Mouse (Mus musculus): ENCODE data around the gene Fbxl17. TPM values are rescaled to one million over a fixed set of nuclear protein-coding genes. Genes with fewer than 3 reads are reported as not detected.

The Fbxl17 gene
- polyA plus RNA-seq, 1 experiment from 2014 or later: 8.9 TPM

DNA sequence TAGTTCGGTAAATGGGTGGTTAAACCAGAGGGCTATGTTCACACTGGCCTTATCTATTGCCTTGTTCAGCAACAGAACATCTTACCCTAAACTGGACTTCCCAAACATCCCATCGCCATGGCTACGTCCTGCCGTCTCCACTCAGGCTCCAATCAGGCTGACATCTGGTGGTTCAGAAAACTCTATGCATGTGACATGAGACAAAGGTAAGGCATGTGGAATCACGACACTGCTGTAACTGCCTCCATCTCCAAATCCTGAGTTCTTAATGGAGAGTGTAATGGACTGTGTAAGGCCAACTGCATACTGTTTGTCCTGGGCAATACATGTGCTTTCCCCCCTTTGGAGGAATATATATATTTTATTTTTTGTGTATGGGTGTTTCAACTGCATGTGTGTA, 382.7 kb downstream of the Fbxl17 start:
- no peak overlapping the region for H3K9ac ChIP-seq (ENCODE audit: low read length)
- no peak overlapping the region for H3K4me2 ChIP-seq (ENCODE audit: low read length)
- ATAC-seq (no peak), DNase-seq (ENCODE audit: low spot score) (no peak)
- peaks cover 11% of the 10 kb centered on the region for H3K4me1 ChIP-seq (ENCODE audit: control insufficient read depth, insufficient read depth, low read length)
- no peak overlapping the region for H3K4me3 ChIP-seq (ENCODE audit: low read depth, low read length)
- no peaks in the 10 kb centered on the region for H3K9me3 ChIP-seq (replicated peaks; ENCODE audit: control insufficient read depth, low read length)
- no peaks in the 10 kb centered on the region for H3K27me3 ChIP-seq (replicated peaks; ENCODE audit: control insufficient read depth, insufficient read depth, low read length)
- WGBS: 72% methylated on average over 5 of the region's 5 CpGs
- no peak overlapping the region for H3K27ac ChIP-seq (ENCODE audit: low read depth, low read length)
- no peaks in the 10 kb centered on the region for H3K36me3 ChIP-seq (ENCODE audit: control insufficient read depth, insufficient read depth, low read length)

DNA sequence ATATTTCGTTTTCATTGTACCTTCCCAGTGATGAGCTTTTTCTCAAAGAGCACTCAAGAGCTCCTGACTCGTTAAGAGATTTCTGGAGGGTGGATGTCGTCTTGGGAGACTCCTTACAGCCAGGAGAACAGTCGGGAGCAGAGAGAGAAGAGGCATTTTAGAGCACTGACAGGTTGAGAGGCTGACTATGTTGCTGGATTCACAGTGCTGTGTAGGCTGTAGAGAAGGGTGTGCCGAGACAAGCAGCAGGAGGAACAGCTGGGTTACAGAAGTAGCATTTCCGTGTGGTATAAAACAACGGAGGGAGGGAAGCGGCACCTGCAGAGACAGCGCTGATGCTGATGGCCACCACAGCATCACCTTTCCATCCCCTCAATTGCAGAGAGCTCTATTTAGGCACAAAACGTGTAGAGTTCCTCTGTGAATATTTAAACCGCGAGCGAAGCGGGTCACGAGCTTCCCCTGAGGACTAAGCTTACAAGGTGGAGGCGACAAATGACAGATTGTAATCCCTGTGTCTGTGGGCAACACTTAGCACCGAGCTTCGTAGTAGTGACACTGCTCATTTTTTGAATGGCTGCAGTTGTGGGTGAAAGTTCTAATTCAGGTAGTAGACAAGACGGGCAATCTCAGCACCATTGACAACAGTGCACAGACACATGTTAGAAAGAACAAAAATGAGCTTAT, 385.3 kb downstream of the Fbxl17 start:
- Histone ChIP-seq H3K4me2 (ENCODE audit: low read length) (no peak overlapping the region), H3K9me3 (replicated peaks; ENCODE audit: control insufficient read depth, low read length) (no peaks in the 10 kb centered on the region), H3K9ac (ENCODE audit: low read length) (no peak overlapping the region), H3K4me3 (ENCODE audit: low read depth, low read length) (no peak overlapping the region), H3K27ac (ENCODE audit: low read depth, low read length) (no peak overlapping the region), H3K27me3 (replicated peaks; ENCODE audit: control insufficient read depth, insufficient read depth, low read length) (no peaks in the 10 kb centered on the region), H3K4me1 (ENCODE audit: control insufficient read depth, insufficient read depth, low read length) (peaks cover 22% of the 10 kb centered on the region), H3K36me3 (ENCODE audit: control insufficient read depth, insufficient read depth, low read length) (no peaks in the 10 kb centered on the region)
- ATAC-seq (no peak), DNase-seq (ENCODE audit: low spot score) (no peak)
- 86% methylated on average over 19 of the region's 19 CpGs for WGBS

DNA sequence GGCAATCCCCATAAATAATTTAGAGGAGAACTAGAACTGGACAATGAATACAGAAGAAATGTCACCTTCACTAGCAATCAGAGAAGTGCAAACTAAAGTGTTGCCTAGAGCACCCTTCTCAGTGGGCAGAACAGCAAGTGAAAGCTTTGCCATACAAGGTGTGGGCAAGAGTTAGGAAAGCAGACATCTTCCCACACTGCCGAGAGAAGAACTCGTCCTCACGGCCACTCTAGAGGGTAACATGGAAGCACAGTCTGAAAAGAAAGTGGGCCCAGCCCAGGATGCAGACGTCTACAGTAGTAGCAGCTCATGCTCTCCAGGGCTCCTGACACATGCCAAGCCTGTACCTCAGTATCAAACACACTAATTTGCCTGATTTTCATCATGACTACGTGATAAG, 387.0 kb downstream of the Fbxl17 start:
- no peak for ATAC-seq
- Histone ChIP-seq H3K4me2 (ENCODE audit: low read length) (no peak overlapping the region), H3K27me3 (replicated peaks; ENCODE audit: control insufficient read depth, insufficient read depth, low read length) (no peaks in the 10 kb centered on the region), H3K27ac (ENCODE audit: low read depth, low read length) (no peak overlapping the region), H3K4me1 (ENCODE audit: control insufficient read depth, insufficient read depth, low read length) (peaks cover 13% of the 10 kb centered on the region), H3K9ac (ENCODE audit: low read length) (no peak overlapping the region), H3K9me3 (replicated peaks; ENCODE audit: control insufficient read depth, low read length) (no peaks in the 10 kb centered on the region), H3K36me3 (ENCODE audit: control insufficient read depth, insufficient read depth, low read length) (no peaks in the 10 kb centered on the region), H3K4me3 (ENCODE audit: low read depth, low read length) (no peak overlapping the region)
- DNase-seq (ENCODE audit: low spot score): no peak
- WGBS: 81% methylated on average over 5 of the region's 5 CpGs

DNA sequence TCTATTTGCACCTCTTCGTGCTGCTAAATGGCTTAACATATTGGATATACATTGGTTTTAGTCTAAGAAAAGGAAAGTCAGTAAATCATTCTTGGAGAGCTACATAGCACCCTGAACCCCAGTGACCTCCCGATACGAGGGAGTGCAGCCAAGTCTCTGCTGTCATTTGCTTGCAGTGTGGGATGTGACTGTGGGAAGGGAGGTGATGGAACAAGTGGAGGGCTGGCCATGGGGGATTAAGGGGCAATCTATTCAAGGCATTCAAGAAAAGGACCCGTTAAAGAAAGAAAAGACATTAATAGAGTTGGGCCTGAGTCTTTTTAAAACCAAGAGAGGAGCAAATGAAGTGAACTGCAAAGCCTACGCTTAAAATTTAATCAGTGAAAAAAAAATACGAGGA, 388.8 kb downstream of the Fbxl17 start:
- Histone ChIP-seq H3K4me2 (ENCODE audit: low read length) (no peak overlapping the region), H3K4me1 (ENCODE audit: control insufficient read depth, insufficient read depth, low read length) (peaks cover 18% of the 10 kb centered on the region), H3K27me3 (replicated peaks; ENCODE audit: control insufficient read depth, insufficient read depth, low read length) (no peaks in the 10 kb centered on the region), H3K27ac (ENCODE audit: low read depth, low read length) (no peak overlapping the region), H3K36me3 (ENCODE audit: control insufficient read depth, insufficient read depth, low read length) (no peaks in the 10 kb centered on the region), H3K9ac (ENCODE audit: low read length) (no peak overlapping the region), H3K4me3 (ENCODE audit: low read depth, low read length) (no peak overlapping the region), H3K9me3 (replicated peaks; ENCODE audit: control insufficient read depth, low read length) (no peaks in the 10 kb centered on the region)
- no peak for DNase-seq (ENCODE audit: low spot score)
- 0 out of 2 replicates have a peak, but pooled peaks have one; percentile 43 for ATAC-seq
- WGBS: 5% methylated on average over 6 of the region's 6 CpGs

DNA sequence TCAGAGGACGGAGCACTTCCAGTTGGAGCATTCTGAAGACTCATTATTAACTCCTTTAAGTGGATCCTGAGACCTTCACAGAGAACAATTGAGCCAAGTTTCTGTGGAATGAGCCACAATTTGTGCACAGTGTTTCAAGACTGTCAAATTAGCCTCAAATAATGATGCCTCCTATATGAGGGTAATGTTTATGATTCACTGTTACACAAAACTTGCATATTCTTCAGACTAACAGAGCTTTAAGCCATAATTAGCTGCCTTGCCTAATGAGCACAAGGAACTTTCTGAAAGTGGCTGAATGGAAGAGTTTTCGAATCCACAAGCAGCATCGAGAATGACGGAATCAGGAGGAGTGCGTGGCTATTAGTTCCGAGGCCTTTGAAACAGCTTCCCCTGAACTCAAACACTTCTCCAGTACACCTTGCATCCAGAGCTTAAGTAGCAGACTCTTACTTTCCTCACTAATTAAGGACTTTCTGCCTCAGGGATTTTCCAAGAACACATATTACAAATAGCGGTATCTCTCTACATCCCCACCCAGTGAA, 389.5 kb downstream of the Fbxl17 start:
- Histone ChIP-seq H3K4me2 (ENCODE audit: low read length) (no peak overlapping the region), H3K27me3 (replicated peaks; ENCODE audit: control insufficient read depth, insufficient read depth, low read length) (no peaks in the 10 kb centered on the region), H3K4me1 (ENCODE audit: control insufficient read depth, insufficient read depth, low read length) (peaks cover 18% of the 10 kb centered on the region), H3K9ac (ENCODE audit: low read length) (no peak overlapping the region), H3K27ac (ENCODE audit: low read depth, low read length) (no peak overlapping the region), H3K9me3 (replicated peaks; ENCODE audit: control insufficient read depth, low read length) (no peaks in the 10 kb centered on the region), H3K4me3 (ENCODE audit: low read depth, low read length) (no peak overlapping the region), H3K36me3 (ENCODE audit: control insufficient read depth, insufficient read depth, low read length) (no peaks in the 10 kb centered on the region)
- ATAC-seq (peak; percentile 60), DNase-seq (ENCODE audit: low spot score) (peak; percentile 72)
- WGBS: 6% methylated on average over 7 of the region's 7 CpGs

DNA sequence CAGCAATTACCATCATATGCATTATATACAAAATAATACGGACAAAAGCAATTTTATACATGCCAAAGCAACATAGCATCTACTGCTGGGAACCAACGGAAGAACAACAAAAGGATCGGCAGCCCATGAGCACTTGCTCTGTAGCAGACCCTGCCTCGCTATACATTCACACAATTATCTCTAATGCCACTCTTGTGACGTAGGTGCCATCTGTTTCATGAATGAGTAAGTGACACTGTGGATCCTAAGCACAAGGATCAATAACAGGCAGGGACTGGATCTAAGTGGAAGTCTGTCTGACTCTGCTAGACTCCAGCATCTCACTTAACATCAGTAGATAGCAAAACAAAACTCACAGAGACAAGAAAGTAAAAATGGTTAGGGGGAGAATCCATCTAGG, 391.8 kb downstream of the Fbxl17 start:
- Histone ChIP-seq H3K27ac (ENCODE audit: low read depth, low read length) (no peak overlapping the region), H3K4me2 (ENCODE audit: low read length) (no peak overlapping the region)
- WGBS: 39% methylated on average over 5 of the region's 5 CpGs

DNA sequence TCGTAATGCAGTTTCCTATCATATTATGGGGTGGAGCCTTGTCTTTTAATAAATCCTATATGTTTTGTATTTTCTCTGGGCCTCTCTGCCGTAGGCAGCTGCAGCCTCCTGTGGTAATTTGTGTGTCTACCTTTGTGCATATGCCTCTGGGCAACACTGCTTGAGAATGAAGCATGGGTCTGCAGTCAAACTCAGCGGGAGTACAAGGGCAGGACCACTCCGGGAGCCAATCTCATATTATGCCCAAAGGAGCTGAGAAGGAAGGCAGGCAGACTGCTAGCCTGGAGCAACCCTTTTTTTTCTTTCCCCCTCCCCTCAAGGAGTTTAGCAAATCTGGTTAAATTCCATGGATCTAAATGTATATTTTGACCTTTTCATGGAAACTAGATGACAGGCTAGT, 392.3 kb downstream of the Fbxl17 start:
- Histone ChIP-seq H3K27me3 (replicated peaks; ENCODE audit: control insufficient read depth, insufficient read depth, low read length) (no peaks in the 10 kb centered on the region), H3K36me3 (ENCODE audit: control insufficient read depth, insufficient read depth, low read length) (no peaks in the 10 kb centered on the region), H3K9ac (ENCODE audit: low read length) (no peak overlapping the region), H3K4me1 (ENCODE audit: control insufficient read depth, insufficient read depth, low read length) (peaks cover 18% of the 10 kb centered on the region), H3K4me2 (ENCODE audit: low read length) (no peak overlapping the region), H3K4me3 (ENCODE audit: low read depth, low read length) (no peak overlapping the region), H3K27ac (ENCODE audit: low read depth, low read length) (no peak overlapping the region), H3K9me3 (replicated peaks; ENCODE audit: control insufficient read depth, low read length) (no peaks in the 10 kb centered on the region)
- DNase-seq (ENCODE audit: low spot score) (no peak), ATAC-seq (no peak)
- 54% methylated on average over 4 of the region's 4 CpGs for WGBS

More for the DNA sequence above, 391.8 kb downstream of the Fbxl17 start:
- DNase-seq (ENCODE audit: low spot score): peak; percentile 39
- Histone ChIP-seq H3K4me3 (ENCODE audit: low read depth, low read length) (no peak overlapping the region), H3K4me1 (ENCODE audit: control insufficient read depth, insufficient read depth, low read length) (peaks cover 18% of the 10 kb centered on the region), H3K9me3 (replicated peaks; ENCODE audit: control insufficient read depth, low read length) (no peaks in the 10 kb centered on the region), H3K9ac (ENCODE audit: low read length) (no peak overlapping the region), H3K27me3 (replicated peaks; ENCODE audit: control insufficient read depth, insufficient read depth, low read length) (no peaks in the 10 kb centered on the region), H3K36me3 (ENCODE audit: control insufficient read depth, insufficient read depth, low read length) (no peaks in the 10 kb centered on the region)
- 0 out of 2 replicates have a peak, but pooled peaks have one; percentile 18 for ATAC-seq

DNA sequence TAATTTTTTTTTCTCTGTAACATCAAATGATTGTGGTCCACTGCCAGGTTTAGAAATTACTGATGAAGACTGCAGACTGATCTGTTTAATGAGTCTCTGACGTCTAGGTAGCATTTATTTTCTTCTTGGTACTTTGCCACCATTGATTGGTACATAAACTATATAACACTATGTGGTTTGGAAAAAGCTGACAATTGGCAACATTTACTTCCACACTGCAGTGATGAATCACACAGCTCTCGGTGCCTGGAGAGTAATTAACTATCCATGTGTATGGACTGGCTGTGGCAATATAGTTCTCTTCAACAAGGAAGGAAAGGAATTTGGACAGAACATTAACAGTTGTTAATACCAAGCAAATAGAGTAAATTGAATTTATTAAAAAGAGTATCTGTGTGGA, 404.3 kb downstream of the Fbxl17 start:
- 36% methylated on average over 2 of the region's 2 CpGs for WGBS
- Histone ChIP-seq H3K4me2 (ENCODE audit: low read length) (no peak overlapping the region), H3K27ac (ENCODE audit: low read depth, low read length) (no peak overlapping the region), H3K9ac (ENCODE audit: low read length) (no peak overlapping the region), H3K9me3 (replicated peaks; ENCODE audit: control insufficient read depth, low read length) (no peaks in the 10 kb centered on the region), H3K27me3 (replicated peaks; ENCODE audit: control insufficient read depth, insufficient read depth, low read length) (no peaks in the 10 kb centered on the region), H3K36me3 (ENCODE audit: control insufficient read depth, insufficient read depth, low read length) (no peaks in the 10 kb centered on the region), H3K4me3 (ENCODE audit: low read depth, low read length) (no peak overlapping the region), H3K4me1 (ENCODE audit: control insufficient read depth, insufficient read depth, low read length) (no peaks in the 10 kb centered on the region)
- no peak for ATAC-seq
- DNase-seq (ENCODE audit: low spot score): peak; percentile 53

DNA sequence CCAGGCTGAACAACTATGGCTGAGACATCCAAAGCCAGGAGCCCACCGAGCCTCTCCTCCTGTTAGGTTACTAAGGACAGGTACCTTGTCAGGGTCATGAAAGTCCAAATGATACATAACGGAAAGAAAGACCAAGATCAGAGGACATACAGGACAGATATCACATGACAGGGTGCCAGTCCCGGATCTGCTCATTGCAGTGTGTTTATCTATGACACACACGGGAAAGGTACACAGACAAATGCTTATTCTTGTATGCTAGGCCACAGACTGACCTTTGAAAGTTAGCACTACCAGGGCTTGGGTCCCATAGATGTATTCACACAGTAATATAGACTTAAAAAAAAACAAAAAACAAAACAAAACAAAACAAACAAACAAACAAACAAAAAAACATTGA, 404.8 kb downstream of the Fbxl17 start:
- no peak overlapping the region for H3K27ac ChIP-seq (ENCODE audit: low read depth, low read length)
- H3K4me2 ChIP-seq (ENCODE audit: low read length): no peak overlapping the region
- no peaks in the 10 kb centered on the region for H3K36me3 ChIP-seq (ENCODE audit: control insufficient read depth, insufficient read depth, low read length)
- H3K9ac ChIP-seq (ENCODE audit: low read length): no peak overlapping the region
- no peaks in the 10 kb centered on the region for H3K4me1 ChIP-seq (ENCODE audit: control insufficient read depth, insufficient read depth, low read length)
- WGBS: 89% methylated on average over 4 of the region's 4 CpGs
- no peak for ATAC-seq
- H3K9me3 ChIP-seq (replicated peaks; ENCODE audit: control insufficient read depth, low read length): no peaks in the 10 kb centered on the region
- H3K27me3 ChIP-seq (replicated peaks; ENCODE audit: control insufficient read depth, insufficient read depth, low read length): no peaks in the 10 kb centered on the region
- H3K4me3 ChIP-seq (ENCODE audit: low read depth, low read length): no peak overlapping the region
- DNase-seq (ENCODE audit: low spot score): no peak
